Mouse (Mus musculus) ES-Bruce4 (cell line): Measurements from ENCODE around the gene Tk1.

Experiments
- CTCF ChIP-seq: IDR thresholded peaks from one replicate; pipeline ENCODE4 v1.8.1; 2011; ENCODE audit warnings: low read depth, low read length
- EP300 ChIP-seq: IDR thresholded peaks from 2 replicates; pipeline ENCODE4 v1.6.1; 2011; ENCODE audit warnings: low read depth, low read length; ENCODE audit not compliant: insufficient read depth
- POLR2A ChIP-seq: IDR thresholded peaks from one replicate; pipeline ENCODE4 v1.8.1; 2011; ENCODE audit warnings: low read length; ENCODE audit not compliant: insufficient read depth

GRCm38 (mm10) chr11:117774925-117775324 is 51.0 kb downstream of the Tk1 start:
- TF ChIP-seq EP300 (no peak), POLR2A (no peak), CTCF (no peak)
